Mouse (Mus musculus) olfactory bulb, adult 2 months (tissue): ENCODE results near the gene Marcksl1.

ENCODE experiments used
- CTCF ChIP-seq: fragments of 200-500 bp; IDR thresholded peaks from 2 replicates; pipeline ENCODE4 v1.5.1; 2012; ENCODE audit warnings: low read depth, mild to moderate bottlenecking, low read length, moderate library complexity; ENCODE audit not compliant: insufficient read depth
- POLR2A ChIP-seq: fragments of 200-500 bp; IDR thresholded peaks from 2 replicates; pipeline ENCODE4 v1.6.1; 2012; ENCODE audit warnings: mild to moderate bottlenecking, low read depth, low read length, moderate library complexity; ENCODE audit not compliant: insufficient read depth

DNA sequence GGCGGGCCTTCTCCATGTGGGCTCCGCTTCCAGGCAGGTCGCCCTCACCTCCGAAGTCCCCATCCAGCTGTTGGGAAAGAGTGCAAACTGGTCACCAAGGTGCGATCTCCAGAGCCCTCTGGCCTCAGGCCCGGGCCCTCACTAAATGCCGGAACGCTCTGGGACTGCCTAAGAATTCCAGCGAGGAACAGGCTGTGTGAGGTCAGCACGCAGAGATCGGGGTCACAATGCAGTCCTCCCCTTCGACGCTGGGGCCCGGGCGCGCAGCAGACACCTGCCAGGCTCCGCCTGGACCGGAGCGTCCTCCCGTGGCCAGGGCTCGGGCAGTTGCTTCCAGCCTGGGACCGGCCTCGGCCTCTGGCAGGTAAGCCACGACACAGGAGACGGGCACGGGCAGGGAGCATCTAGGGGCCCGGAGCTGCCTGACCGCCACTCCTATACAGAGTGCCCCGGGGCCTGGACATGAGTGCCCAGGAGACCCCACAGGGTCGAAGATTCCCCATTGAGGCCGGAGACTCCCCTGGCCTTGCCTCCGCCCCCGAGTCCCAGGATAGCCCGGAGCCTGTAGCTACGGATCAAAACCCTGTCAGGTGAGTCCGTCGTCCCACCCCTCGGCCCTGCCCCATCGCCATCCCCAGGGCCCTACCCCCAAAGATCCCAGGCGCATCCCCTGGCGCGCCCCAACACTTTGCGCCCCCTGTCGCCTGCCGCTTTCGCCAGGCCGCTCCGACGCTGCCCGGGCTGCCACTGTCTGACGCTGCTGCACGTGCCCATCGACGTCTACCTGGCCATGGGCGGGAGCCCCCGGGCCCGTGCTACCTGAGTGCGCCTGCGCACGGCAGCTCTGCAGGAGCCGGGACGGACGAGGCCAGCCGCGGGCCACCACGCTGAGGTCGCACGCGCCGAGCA is 22.2 kb upstream of the Marcksl1 start, which contains the start of the genes Tssk3 and Fam229a:
- TF ChIP-seq POLR2A = no peak
- no peak for TF ChIP-seq CTCF
